Mouse (Mus musculus): Measurements from ENCODE around the gene Gtf2h3.
"Not testable (repeated sequence)": the region's sequence is repeated elsewhere in the genome, so short reads cannot be mapped to it uniquely, and the experiment has no call there.

The Gtf2h3 gene

GRCm38 (mm10) chr5:124575467-124575866, 3.5 kb upstream of the Gtf2h3 start:
- no peak for DNase-seq (ENCODE audit: low spot score)

DNA sequence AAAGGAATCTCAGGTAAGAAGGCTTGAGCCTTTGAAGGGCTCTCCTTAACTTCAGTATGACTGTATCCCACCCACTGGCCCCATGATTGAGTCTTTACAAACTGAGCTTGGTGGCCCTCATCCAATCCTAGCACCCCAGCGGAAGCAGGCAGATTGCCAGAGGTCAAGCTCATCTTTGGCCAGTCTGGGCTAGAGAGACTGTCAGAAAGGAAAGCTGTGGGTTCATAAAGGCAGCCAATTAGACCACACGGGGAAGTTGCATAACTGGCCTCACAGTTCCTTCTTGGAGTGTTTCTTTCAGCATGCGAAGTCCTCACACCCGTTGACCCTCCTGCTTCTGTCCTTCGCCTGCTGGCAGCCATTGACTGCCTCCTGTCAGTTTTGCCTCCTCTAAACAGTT, 3.6 kb downstream of the Gtf2h3 start:
- DNase-seq (ENCODE audit: low spot score): no peak

DNA sequence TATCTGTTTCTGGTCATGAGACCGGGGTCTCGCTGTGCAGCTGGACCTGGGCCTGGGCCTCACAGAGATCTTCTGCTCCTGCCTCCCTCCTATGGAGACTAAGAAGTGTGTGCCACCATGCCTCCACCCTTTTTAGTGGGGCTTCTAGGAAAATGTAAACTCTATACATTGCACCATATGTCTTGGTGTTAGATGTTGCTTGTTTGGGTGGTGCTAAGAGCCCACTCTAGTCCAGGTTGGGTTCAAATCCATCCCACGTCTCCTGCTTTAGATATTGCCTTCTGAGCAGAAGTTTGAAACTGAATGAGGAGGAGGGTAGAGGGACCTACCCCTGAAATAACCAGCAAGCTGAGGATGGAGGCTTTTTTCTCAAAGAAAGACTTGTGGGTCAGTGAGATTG, 13.8 kb downstream of the Gtf2h3 start:
- no peak for DNase-seq (ENCODE audit: low spot score)

- DNase-seq (ENCODE audit: low spot score): peak; percentile 74
Measured at GRCm38 (mm10) chr5:124598224-124599174, 19.6 kb downstream of the Gtf2h3 start.

DNA sequence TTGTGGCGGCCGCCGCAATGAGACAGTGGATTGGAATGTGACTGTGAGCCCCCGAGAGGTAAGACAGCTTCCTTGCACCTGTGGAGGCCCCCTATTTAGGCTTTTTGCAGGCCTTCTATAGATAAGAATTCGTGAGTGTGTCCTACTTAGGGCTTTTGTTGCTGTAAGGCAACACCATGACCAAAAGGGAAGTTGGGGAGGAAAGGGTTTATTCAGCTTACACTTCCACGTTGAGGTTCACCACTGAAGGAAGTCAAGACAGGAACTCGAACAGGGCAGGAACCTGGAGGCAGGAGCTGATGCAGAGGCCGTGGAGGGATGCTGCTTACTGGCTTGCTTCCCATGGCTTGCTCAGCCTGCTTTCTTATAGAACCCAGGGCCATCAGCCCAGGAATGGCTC, 20.8 kb downstream of the Gtf2h3 start:
- DNase-seq (ENCODE audit: low spot score): not testable (repeated sequence)

GRCm38 (mm10) chr5:124602349-124602748, 23.4 kb downstream of the Gtf2h3 start:
- DNase-seq (ENCODE audit: low spot score): no peak

DNA sequence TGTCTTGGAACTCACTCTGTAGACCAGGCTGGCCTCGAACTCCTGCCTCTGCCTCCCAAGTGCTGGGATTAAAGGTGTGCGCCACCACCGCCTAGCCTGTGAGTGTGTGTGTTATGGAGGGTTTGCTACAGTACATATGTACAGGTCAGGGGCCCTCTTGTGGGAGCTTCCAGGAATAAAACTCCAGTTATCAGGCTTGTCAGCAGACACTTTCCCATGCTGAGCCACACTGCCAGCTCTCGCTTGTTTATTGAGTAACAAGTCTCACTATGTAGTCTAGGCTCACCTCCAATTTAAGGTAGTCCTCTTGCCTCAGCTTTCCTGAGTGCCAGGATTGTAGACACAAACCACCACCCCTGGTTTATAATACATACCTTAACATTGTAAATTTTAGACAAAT, 25.4 kb downstream of the Gtf2h3 start:
- DNase-seq (ENCODE audit: low spot score): no peak

DNA sequence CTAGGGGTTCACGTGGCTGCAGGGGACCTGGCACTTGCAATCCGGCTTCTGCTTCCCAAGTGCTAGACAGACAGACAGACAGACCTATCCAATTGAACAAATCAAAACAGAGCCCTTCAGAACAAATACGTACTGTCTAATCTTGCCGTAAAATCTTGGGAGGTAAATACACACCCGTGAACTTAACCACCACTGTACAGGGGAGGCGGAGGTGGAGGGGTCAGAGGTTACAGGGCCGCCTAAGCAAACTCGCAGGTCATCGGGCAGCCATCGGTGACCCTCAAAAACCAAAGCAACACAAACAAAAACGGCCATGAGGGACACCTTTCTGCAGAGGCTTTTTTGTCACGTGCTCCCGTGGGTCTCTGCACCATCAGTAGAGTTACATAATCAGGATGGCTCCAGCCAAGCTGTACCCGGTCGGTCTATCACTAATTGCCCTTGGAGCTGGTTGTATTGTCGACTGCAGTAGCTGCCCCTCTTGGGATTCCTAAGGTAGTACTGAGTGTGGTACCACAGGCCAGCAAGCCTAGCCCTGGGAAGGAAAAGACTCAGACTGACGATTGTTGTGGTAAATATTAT, 26.2 kb downstream of the Gtf2h3 start:
- no peak for DNase-seq (ENCODE audit: low spot score)

- no peak for DNase-seq (ENCODE audit: low spot score)
Measured at GRCm38 (mm10) chr5:124610965-124611364, 32.0 kb downstream of the Gtf2h3 start.

GRCm38 (mm10) chr5:124614709-124615108, 35.8 kb downstream of the Gtf2h3 start:
- no peak for DNase-seq (ENCODE audit: low spot score)

DNA sequence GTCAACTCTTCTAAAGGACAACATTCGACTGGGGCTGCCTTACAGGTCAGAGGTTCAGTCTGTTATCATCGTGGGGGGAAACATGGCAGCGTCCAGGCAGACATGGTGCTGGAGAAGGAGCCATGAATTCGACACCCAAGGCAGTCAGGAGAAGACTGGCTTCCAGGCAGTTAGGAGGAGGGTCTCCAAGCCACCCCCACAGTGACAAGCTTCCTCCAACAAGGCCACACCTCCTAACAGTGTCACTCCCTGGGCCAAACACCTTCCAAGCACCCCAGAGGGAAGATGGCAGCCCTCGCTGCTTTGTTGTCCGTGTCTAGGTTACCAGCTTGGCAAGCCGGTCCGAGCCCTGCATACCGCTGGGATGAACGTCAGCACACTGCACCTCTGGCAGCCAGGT, 39.8 kb downstream of the Gtf2h3 start:
- DNase-seq (ENCODE audit: low spot score): no peak

- no peak for DNase-seq (ENCODE audit: low spot score)
Measured at GRCm38 (mm10) chr5:124621362-124621761, 42.4 kb downstream of the Gtf2h3 start.

GRCm38 (mm10) chr5:124622890-124623289, 44.0 kb downstream of the Gtf2h3 start:
- DNase-seq (ENCODE audit: low spot score): no peak

DNA sequence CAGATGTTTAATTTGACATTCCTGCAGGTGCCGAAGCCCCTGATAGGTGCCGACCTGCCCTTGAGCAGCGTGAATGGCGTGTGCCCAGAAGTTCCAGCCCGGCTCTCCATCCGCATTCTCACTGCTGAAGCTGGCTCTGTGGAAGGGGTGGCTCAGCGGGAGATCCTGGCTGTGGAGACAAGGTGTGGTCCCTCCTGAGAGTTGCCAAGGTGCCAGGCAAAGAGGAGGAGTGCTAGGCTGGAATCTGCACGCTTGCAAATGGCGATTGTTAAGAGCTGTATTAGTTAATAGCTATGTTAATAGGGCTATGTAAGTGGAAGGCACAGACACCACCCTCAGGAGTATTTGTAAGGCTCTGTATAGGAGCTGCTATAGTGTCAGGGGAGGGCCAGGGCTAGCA, 45.4 kb downstream of the Gtf2h3 start:
- no peak for DNase-seq (ENCODE audit: low spot score)

- DNase-seq (ENCODE audit: low spot score): peak; percentile 88
Measured at GRCm38 (mm10) chr5:124628448-124629363, 49.8 kb downstream of the Gtf2h3 start, which contains the start of gene Atp6v0a2. Atp6v0a2 (plus strand) TSS chr5:124628576.

DNA sequence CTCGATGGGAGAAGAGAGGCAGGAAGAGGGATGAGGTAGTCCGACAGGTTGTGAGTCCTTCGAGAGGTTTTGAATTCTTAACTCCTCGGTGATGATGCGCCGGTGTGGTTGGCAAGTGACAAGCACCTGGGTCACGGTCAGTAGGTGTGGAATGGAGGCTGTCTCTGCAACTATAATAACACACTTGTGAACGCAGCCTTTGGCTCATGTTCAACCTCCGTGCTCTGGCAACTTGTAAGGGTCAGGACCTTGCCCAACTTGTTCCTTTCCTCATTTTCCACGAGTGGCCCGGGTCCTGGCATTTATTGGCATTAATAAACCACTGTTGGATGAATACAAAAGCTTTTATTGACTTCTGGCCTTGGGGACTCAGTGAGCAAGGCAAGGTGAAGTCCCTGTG, 50.7 kb downstream of the Gtf2h3 start:
- no peak for DNase-seq (ENCODE audit: low spot score)

- no peak for DNase-seq (ENCODE audit: low spot score)
Measured at GRCm38 (mm10) chr5:124631685-124632084, 52.7 kb downstream of the Gtf2h3 start.

- DNase-seq (ENCODE audit: low spot score): no peak
Measured at GRCm38 (mm10) chr5:124632461-124632860, 53.5 kb downstream of the Gtf2h3 start.

DNA sequence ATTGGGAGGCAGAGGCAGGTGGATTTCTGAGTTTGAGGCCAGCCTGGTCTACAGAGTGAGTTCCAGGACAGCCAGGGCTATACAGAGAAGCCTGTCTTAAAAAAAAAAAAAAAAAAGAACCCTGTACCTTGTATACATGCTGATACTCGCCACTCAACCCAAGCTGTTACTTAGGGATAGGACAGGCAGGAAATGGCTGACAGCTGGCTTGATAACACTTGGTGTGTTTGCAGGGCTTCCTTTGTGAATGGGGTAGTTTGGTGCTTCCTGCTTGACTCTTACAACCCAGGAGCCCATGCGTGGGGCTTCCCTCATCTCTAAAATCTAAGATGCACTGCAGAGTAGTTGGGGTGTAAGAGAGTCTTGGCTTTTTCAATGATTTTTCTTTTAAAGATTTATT, 54.5 kb downstream of the Gtf2h3 start:
- DNase-seq (ENCODE audit: low spot score): no peak

GRCm38 (mm10) chr5:124635068-124635467, 56.1 kb downstream of the Gtf2h3 start:
- DNase-seq (ENCODE audit: low spot score): not testable (repeated sequence)

GRCm38 (mm10) chr5:124636139-124636538, 57.2 kb downstream of the Gtf2h3 start:
- no peak for DNase-seq (ENCODE audit: low spot score)

DNA sequence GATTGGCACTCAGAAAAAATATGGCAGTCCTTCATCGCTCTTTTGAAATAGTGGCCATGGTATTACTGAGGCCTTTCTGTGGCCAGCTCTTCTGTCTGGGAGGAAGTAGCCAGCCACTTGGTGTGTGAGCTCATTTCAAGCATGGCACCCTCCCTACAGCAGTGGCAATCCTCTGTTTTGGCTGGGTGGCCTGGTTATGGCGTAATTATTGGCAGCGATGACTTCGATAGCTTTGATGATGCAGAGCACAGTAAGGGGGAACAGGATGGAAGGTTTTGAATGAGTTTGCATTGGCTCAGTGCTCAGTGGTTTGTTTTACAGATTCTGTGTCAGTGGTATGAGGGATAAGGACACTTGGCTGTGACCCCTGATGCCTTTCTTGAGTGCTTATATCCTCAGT, 57.8 kb downstream of the Gtf2h3 start:
- no peak for DNase-seq (ENCODE audit: low spot score)

All from urinary bladder, postnatal 10 days (tissue).